Mouse (Mus musculus) lung, adult 2 months (tissue): ENCODE results near the gene Slf2.

ENCODE experiments used
- CTCF ChIP-seq: fragments of 200-500 bp; IDR thresholded peaks from 2 replicates; pipeline ENCODE4 v1.5.1; 2011; ENCODE audit warnings: mild to moderate bottlenecking, low read length, control low read depth; ENCODE audit not compliant: insufficient read depth
- POLR2A ChIP-seq: fragments of 200-500 bp; IDR thresholded peaks from 2 replicates; pipeline ENCODE4 v1.6.1; 2011; ENCODE audit warnings: low read depth, mild to moderate bottlenecking, control low read depth, low read length, borderline replicate concordance; ENCODE audit errors: extremely low read depth

DNA sequence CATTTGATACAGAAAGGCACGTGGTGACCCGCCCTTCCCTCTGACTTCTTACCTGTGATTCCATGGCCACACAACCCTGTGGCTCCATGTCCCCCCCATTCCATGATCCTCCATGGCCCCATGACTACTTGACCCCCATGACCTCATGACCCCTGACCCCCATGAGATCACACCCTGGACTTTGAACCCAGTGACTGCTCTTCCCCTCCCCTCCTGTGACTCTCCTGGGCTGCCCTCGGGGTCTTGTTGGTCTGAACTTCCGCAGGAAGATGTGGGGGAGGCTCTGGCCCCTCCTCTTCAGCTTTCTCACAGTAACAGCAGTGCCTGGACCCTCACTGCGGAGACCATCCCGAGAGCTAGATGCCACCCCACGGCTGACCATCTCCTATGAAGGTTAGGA lies 61.3 kb downstream of the Slf2 start:
- TF ChIP-seq CTCF (no peak), POLR2A (no peak)
